Mouse (Mus musculus) liver, adult 2 months (tissue): ENCODE measurements around the gene Xrcc4.

Experiments used
- CTCF ChIP-seq: fragments of 200-500 bp; IDR thresholded peaks from 2 replicates; pipeline ENCODE4 v1.5.1; 2011; ENCODE audit warnings: low read depth, low read length, control low read depth
- POLR2A ChIP-seq: fragments of 200-500 bp; IDR thresholded peaks from 2 replicates; pipeline ENCODE4 v1.6.1; 2011; ENCODE audit warnings: low read length, control low read depth; ENCODE audit not compliant: insufficient read depth; ENCODE audit errors: extremely low read depth

GRCm38 (mm10) chr13:89834485-89834884 is 254.9 kb downstream of the Xrcc4 start:
- TF ChIP-seq CTCF (no peak), POLR2A (no peak)
